Mouse (Mus musculus): ENCODE measurements around the gene Atxn1. TPM values are rescaled to one million over a fixed set of nuclear protein-coding genes. Genes with fewer than 3 reads are reported as not detected.

Atxn1 gene
- polyA plus RNA-seq, 1 experiment from 2014 or later: 4.6 TPM

DNA sequence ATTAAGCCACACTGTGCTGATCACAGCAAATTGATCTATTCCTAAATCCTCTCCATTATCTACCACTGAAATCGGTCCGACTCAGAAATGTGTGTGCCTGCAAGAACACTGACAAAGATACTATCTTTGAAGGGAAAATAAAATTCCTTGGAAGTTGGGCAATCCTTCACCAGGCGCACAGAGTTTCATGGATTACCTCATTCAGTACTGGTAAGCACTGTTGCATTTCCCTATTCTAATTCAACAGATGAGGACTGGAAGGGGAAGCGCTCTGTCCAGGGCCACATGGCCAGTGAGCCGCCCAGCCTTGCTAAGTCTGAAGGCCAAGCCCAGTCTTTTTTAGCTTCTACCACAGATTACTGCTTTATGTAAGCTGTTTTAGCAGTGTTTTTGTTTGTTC, 339.1 kb downstream of the Atxn1 start:
- no peaks in the 10 kb centered on the region for H3K9me3 ChIP-seq
- H3K27ac ChIP-seq: no peak overlapping the region
- no peak for ATAC-seq (ENCODE audit: insufficient number of reproducible peaks, insufficient read depth, low FRiP score, low TSS enrichment)
- H3K4me1 ChIP-seq: no peaks in the 10 kb centered on the region
- no peaks in the 10 kb centered on the region for H3K27me3 ChIP-seq
- no peak overlapping the region for H3K9ac ChIP-seq
- H3K4me2 ChIP-seq (replicated peaks): no peak overlapping the region
- WGBS: 93% methylated on average over 5 of the region's 5 CpGs
- H3K4me3 ChIP-seq: no peak overlapping the region
- H3K36me3 ChIP-seq: no peaks in the 10 kb centered on the region

- H3K36me3 ChIP-seq: no peaks in the 10 kb centered on the region
- H3K27me3 ChIP-seq: no peaks in the 10 kb centered on the region
- no peaks in the 10 kb centered on the region for H3K9me3 ChIP-seq
- H3K27ac ChIP-seq: no peak overlapping the region
- WGBS: 74% methylated on average over 1 of the region's 1 CpGs
- no peak overlapping the region for H3K4me2 ChIP-seq (replicated peaks)
- no peaks in the 10 kb centered on the region for H3K4me1 ChIP-seq
- no peak overlapping the region for H3K9ac ChIP-seq
- no peak overlapping the region for H3K4me3 ChIP-seq
- no peak for ATAC-seq (ENCODE audit: insufficient number of reproducible peaks, insufficient read depth, low FRiP score, low TSS enrichment)
These were observed 341.0 kb downstream of the Atxn1 start for GRCm38 (mm10) chr13:45623846-45624245.

- Histone ChIP-seq H3K27ac (no peak overlapping the region), H3K9ac (no peak overlapping the region), H3K4me1 (no peaks in the 10 kb centered on the region), H3K9me3 (no peaks in the 10 kb centered on the region), H3K4me2 (replicated peaks) (no peak overlapping the region), H3K36me3 (no peaks in the 10 kb centered on the region), H3K4me3 (no peak overlapping the region), H3K27me3 (no peaks in the 10 kb centered on the region)
- 93% methylated on average over 4 of the region's 4 CpGs for WGBS
- ATAC-seq (ENCODE audit: insufficient number of reproducible peaks, insufficient read depth, low FRiP score, low TSS enrichment): no peak
These were observed 341.8 kb downstream of the Atxn1 start for GRCm38 (mm10) chr13:45622871-45623546.

DNA sequence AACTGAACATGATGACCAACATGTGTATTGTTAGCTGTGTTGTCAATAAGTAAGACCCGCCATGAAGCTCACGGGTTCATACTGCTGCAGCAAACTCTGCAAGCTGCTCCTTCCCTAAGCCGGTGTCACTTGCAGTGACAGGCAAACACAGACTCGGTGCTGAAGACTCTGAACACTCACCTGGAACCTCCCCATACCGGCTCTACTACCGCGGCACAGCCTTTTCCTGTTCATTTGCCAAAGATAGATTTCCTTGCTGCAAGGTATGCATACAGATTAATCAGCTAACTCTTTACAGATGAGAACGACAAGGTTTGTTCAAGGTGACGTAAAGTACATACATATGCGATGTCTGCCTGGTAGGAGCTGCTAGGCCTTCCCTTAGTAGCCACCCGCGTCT, 344.1 kb downstream of the Atxn1 start:
- WGBS: 77% methylated on average over 12 of the region's 12 CpGs
- H3K4me2 ChIP-seq (replicated peaks): no peak overlapping the region
- H3K27me3 ChIP-seq: no peaks in the 10 kb centered on the region
- H3K4me3 ChIP-seq: no peak overlapping the region
- ATAC-seq (ENCODE audit: insufficient number of reproducible peaks, insufficient read depth, low FRiP score, low TSS enrichment): no peak
- H3K36me3 ChIP-seq: no peaks in the 10 kb centered on the region
- no peaks in the 10 kb centered on the region for H3K4me1 ChIP-seq
- no peaks in the 10 kb centered on the region for H3K9me3 ChIP-seq
- H3K27ac ChIP-seq: no peak overlapping the region
- no peak overlapping the region for H3K9ac ChIP-seq

DNA sequence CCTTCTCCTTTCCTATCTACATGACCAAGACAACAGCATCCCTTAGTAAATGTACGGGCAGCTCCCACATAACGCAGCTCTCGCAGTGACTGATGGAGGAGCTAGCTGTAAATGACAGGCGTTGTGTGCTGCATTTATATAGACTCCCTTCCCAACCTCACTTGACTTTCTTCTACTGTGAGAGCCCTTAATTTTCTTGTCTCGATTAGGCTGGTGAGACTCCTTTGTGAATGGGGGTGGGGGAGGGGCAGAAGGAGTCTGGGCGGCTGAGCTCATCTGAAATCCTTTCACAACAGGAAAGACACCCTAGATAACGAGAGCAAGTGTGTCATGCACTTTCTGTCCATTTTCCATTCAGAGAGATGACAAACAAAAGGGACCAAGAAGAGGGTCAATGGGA, 344.5 kb downstream of the Atxn1 start:
- Histone ChIP-seq H3K36me3 (no peaks in the 10 kb centered on the region), H3K27me3 (no peaks in the 10 kb centered on the region), H3K4me3 (no peak overlapping the region), H3K4me2 (replicated peaks) (no peak overlapping the region), H3K4me1 (no peaks in the 10 kb centered on the region), H3K9ac (no peak overlapping the region), H3K9me3 (no peaks in the 10 kb centered on the region), H3K27ac (no peak overlapping the region)
- ATAC-seq (ENCODE audit: insufficient number of reproducible peaks, insufficient read depth, low FRiP score, low TSS enrichment): no peak
- WGBS: 61% methylated on average over 7 of the region's 7 CpGs

DNA sequence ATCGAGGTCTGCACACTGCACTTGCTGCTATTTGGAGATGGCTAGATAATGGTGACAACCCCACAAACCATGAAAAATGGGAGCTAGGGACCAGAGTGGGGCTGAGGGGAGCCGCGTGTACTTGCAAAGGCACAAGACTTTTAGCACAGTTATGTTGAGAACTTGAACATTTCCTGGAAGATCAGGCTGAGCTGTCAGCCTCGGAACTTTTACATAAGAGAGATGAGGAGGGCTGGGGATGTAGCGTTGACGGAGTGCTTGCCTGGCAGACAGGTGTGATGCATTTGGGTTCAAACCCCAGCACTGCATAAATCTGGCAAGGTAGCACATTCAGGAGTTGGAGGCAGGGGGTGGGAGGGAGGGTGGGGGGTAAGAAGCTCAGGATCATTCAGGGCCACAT, 346.8 kb downstream of the Atxn1 start:
- Histone ChIP-seq H3K9ac (no peak overlapping the region), H3K27ac (no peak overlapping the region), H3K9me3 (no peaks in the 10 kb centered on the region), H3K27me3 (no peaks in the 10 kb centered on the region), H3K4me3 (no peak overlapping the region), H3K4me1 (no peaks in the 10 kb centered on the region), H3K4me2 (replicated peaks) (no peak overlapping the region), H3K36me3 (no peaks in the 10 kb centered on the region)
- 79% methylated on average over 6 of the region's 6 CpGs for WGBS
- no peak for ATAC-seq (ENCODE audit: insufficient number of reproducible peaks, insufficient read depth, low FRiP score, low TSS enrichment)

DNA sequence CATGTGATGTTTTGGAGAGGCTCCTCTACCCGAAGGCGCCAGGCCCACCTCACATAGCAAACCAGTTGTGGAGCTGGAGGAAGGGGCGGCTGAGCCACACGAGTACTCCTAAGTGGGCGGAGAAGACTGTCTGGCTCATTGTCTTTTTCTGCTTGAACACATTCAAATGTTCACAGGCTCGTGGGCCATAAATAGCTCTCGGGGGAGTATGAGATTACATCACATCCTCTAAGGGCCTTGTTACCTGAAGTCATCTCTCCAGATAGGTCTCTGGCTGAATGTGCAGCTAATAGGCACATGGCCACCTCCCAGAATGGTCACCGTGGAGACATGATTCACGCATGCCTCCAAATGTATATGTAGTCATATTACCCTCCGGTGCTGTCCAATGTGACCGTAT, 350.0 kb downstream of the Atxn1 start:
- ATAC-seq (ENCODE audit: insufficient number of reproducible peaks, insufficient read depth, low FRiP score, low TSS enrichment): no peak
- H3K9ac ChIP-seq: no peak overlapping the region
- no peaks in the 10 kb centered on the region for H3K9me3 ChIP-seq
- no peaks in the 10 kb centered on the region for H3K36me3 ChIP-seq
- H3K4me1 ChIP-seq: no peaks in the 10 kb centered on the region
- no peak overlapping the region for H3K27ac ChIP-seq
- H3K4me3 ChIP-seq: no peak overlapping the region
- H3K4me2 ChIP-seq (replicated peaks): no peak overlapping the region
- 79% methylated on average over 11 of the region's 11 CpGs for WGBS
- no peaks in the 10 kb centered on the region for H3K27me3 ChIP-seq

GRCm38 (mm10) chr13:45613346-45613745, 351.5 kb downstream of the Atxn1 start:
- H3K9me3 ChIP-seq: peaks cover 7% of the 10 kb centered on the region; the same call in 1 of the 2 replicates
- 32% methylated on average over 5 of the region's 5 CpGs for WGBS
- no peak overlapping the region for H3K9ac ChIP-seq
- no peaks in the 10 kb centered on the region for H3K4me1 ChIP-seq
- H3K27me3 ChIP-seq: no peaks in the 10 kb centered on the region
- no peak for ATAC-seq (ENCODE audit: insufficient number of reproducible peaks, insufficient read depth, low FRiP score, low TSS enrichment)
- no peak overlapping the region for H3K4me3 ChIP-seq
- H3K27ac ChIP-seq: no peak overlapping the region
- H3K36me3 ChIP-seq: no peaks in the 10 kb centered on the region
- no peak overlapping the region for H3K4me2 ChIP-seq (replicated peaks)

GRCm38 (mm10) chr13:45611554-45611953, 353.3 kb downstream of the Atxn1 start:
- no peak overlapping the region for H3K9ac ChIP-seq
- WGBS: 88% methylated on average over 3 of the region's 3 CpGs
- H3K27ac ChIP-seq: no peak overlapping the region

DNA sequence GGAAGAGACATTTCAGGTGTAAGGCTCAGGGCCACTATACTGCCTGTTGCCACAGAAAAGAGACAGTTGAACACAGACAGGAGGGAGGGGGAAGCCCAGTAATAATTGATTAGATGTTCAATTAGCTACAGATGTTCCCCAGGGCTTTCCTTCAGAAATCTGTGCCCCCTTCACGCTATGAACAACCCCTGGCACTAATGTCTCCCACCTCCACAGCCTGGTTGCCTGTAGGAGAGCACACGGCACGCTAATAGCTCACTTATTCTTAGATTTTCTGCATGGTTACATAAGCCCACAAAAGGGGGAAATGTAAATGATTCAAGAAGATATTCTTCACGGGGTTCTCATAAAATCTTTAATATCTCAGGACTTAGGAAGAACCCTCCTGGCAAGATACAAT, 355.3 kb downstream of the Atxn1 start:
- H3K4me1 ChIP-seq: no peaks in the 10 kb centered on the region
- no peak overlapping the region for H3K4me2 ChIP-seq (replicated peaks)
- no peaks in the 10 kb centered on the region for H3K36me3 ChIP-seq
- no peaks in the 10 kb centered on the region for H3K27me3 ChIP-seq
- no peak overlapping the region for H3K9ac ChIP-seq
- ATAC-seq (ENCODE audit: insufficient number of reproducible peaks, insufficient read depth, low FRiP score, low TSS enrichment): no peak
- 56% methylated on average over 4 of the region's 4 CpGs for WGBS
- no peak overlapping the region for H3K27ac ChIP-seq
- no peak overlapping the region for H3K4me3 ChIP-seq
- peaks cover 7% of the 10 kb centered on the region; the same call in 1 of the 2 replicates for H3K9me3 ChIP-seq

More at GRCm38 (mm10) chr13:45611554-45611953, 353.3 kb downstream of the Atxn1 start:
- no peak overlapping the region for H3K4me2 ChIP-seq (replicated peaks)
- ATAC-seq (ENCODE audit: insufficient number of reproducible peaks, insufficient read depth, low FRiP score, low TSS enrichment): no peak
- H3K9me3 ChIP-seq: peaks cover 7% of the 10 kb centered on the region; the same call in 1 of the 2 replicates
- H3K36me3 ChIP-seq: no peaks in the 10 kb centered on the region
- H3K4me3 ChIP-seq: no peak overlapping the region
- no peaks in the 10 kb centered on the region for H3K4me1 ChIP-seq
- no peaks in the 10 kb centered on the region for H3K27me3 ChIP-seq

DNA sequence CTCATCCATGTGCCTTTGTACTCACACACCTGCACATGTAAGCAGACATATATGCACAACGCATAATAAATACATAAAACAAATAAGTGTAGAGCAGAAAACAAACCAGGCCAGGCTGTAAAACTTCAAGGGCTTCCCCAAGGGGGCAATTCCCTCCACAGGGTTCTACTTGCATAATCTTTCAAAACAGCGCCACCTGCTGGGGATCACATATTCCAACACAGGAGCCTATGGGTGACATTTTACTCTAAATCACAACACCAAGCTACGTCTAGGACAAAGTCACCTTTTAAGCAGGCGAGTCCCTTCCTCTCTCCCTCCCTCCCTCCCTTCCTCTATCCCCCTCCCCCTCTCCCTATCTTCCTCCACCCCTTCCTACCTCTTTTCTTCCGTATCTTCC, 356.2 kb downstream of the Atxn1 start:
- H3K36me3 ChIP-seq: no peaks in the 10 kb centered on the region
- 87% methylated on average over 5 of the region's 5 CpGs for WGBS
- peaks cover 7% of the 10 kb centered on the region; the same call in 1 of the 2 replicates for H3K9me3 ChIP-seq
- H3K4me3 ChIP-seq: no peak overlapping the region
- H3K9ac ChIP-seq: no peak overlapping the region
- H3K27me3 ChIP-seq: no peaks in the 10 kb centered on the region
- H3K4me1 ChIP-seq: no peaks in the 10 kb centered on the region
- H3K27ac ChIP-seq: no peak overlapping the region
- H3K4me2 ChIP-seq (replicated peaks): no peak overlapping the region
- no peak for ATAC-seq (ENCODE audit: insufficient number of reproducible peaks, insufficient read depth, low FRiP score, low TSS enrichment)

DNA sequence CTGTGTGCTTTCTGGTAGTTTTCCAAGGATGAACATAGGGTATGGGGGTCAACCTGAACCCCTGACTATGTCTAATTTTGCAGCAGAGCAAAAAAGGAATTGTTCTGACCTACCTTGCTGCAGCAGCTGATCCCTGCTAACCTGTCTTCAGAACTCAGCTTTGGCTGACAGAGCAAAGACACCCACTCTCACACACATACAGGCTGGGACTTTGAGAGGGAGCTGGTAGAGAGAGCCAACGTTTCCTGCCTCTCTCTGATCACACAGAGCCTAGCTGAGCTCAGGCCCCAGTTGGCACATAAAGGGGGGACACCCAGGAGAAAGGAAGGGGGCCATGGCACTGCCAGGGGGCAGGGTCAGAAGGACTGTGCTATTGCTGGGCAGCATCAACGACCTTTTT, 356.9 kb downstream of the Atxn1 start:
- Histone ChIP-seq H3K4me1 (no peaks in the 10 kb centered on the region), H3K9ac (no peak overlapping the region), H3K27ac (no peak overlapping the region), H3K4me3 (no peak overlapping the region), H3K27me3 (no peaks in the 10 kb centered on the region), H3K4me2 (replicated peaks) (no peak overlapping the region), H3K9me3 (peaks cover 7% of the 10 kb centered on the region; the same call in 1 of the 2 replicates), H3K36me3 (no peaks in the 10 kb centered on the region)
- ATAC-seq (ENCODE audit: insufficient number of reproducible peaks, insufficient read depth, low FRiP score, low TSS enrichment): no peak
- WGBS: 56% methylated on average over 2 of the region's 2 CpGs

All from embryonic facial prominence, embryonic 12.5 days (tissue).